Mouse (Mus musculus): ENCODE data around the gene Usp15.

DNA sequence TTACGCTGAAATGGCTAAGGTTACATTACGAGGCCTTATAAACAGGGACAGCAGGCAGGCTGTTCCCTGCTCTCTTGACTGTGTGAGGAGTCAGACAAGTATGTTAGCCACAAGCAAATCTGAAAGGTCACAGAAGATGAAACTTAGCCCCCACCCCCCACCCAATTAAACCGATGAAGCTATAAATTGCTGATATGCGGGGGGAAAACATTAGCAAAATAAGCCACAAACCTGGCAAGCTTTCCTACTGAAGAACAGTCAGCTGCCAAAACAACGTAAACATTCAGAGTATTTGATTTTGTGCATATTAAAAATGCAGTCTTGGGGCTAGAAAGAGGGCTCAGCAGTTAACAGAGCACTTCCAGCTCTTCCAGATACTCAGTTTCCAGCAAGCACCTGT is 88.7 kb downstream of the Usp15 start:
- no peak for TF ChIP-seq CTCF (IDR thresholded peaks at IDR 0.05; ENCODE audit: low read depth, low read length)
- no peak for TF ChIP-seq POLR2A (IDR thresholded peaks at IDR 0.05; ENCODE audit: borderline replicate concordance, low read depth, low read length)

All from bone marrow macrophage, adult 2 months (primary cell).